Mouse (Mus musculus): ENCODE measurements at regions not wholly inside any gene's neighbourhood (a gene's known extent, or its start where the extent isn't known, plus 50 kb on each side); places are given as distances from the start of the nearest gene placed in this dataset.

GRCm38 (mm10) chr9:30174646-30175045, 211.7 kb upstream of the Ntm start:
- Histone ChIP-seq H3K9me3 (ENCODE audit: low read length) (no peaks in the 10 kb centered on the region), H3K36me3 (ENCODE audit: insufficient read depth) (no peaks in the 10 kb centered on the region), H3K4me1 (ENCODE audit: insufficient read depth) (no peaks in the 10 kb centered on the region), H3K9ac (no peak overlapping the region), H3K4me2 (ENCODE audit: low read depth) (no peak overlapping the region), H3K4me3 (ENCODE audit: low read depth, low read length) (no peak overlapping the region), H3K27ac (ENCODE audit: low read depth, low read length) (no peak overlapping the region), H3K27me3 (ENCODE audit: insufficient read depth, low read length) (no peaks in the 10 kb centered on the region)
- no peak for ATAC-seq
- WGBS: 86% methylated on average over 6 of the region's 6 CpGs
- no peak for TF ChIP-seq CTCF (IDR thresholded peaks at IDR 0.05; ENCODE audit: low read depth)
- no peak for DNase-seq

GRCm38 (mm10) chr9:30175376-30175775, 212.4 kb upstream of the Ntm start:
- H3K4me3 ChIP-seq (ENCODE audit: low read depth, low read length): no peak overlapping the region
- DNase-seq (no peak), ATAC-seq (no peak)
- WGBS: 83% methylated on average over 3 of the region's 3 CpGs
- no peaks in the 10 kb centered on the region for H3K27me3 ChIP-seq (ENCODE audit: insufficient read depth, low read length)
- no peak overlapping the region for H3K9ac ChIP-seq
- no peaks in the 10 kb centered on the region for H3K36me3 ChIP-seq (ENCODE audit: insufficient read depth)
- H3K4me2 ChIP-seq (ENCODE audit: low read depth): no peak overlapping the region
- H3K4me1 ChIP-seq (ENCODE audit: insufficient read depth): no peaks in the 10 kb centered on the region
- H3K9me3 ChIP-seq (ENCODE audit: low read length): no peaks in the 10 kb centered on the region
- no peak overlapping the region for H3K27ac ChIP-seq (ENCODE audit: low read depth, low read length)
- no peak for TF ChIP-seq CTCF (IDR thresholded peaks at IDR 0.05; ENCODE audit: low read depth)

GRCm38 (mm10) chr9:30183409-30183808, 220.5 kb upstream of the Ntm start:
- ATAC-seq: no peak
- 64% methylated on average over 11 of the region's 11 CpGs for WGBS

GRCm38 (mm10) chr9:30184996-30185763, 222.2 kb upstream of the Ntm start:
- H3K4me1 ChIP-seq (ENCODE audit: insufficient read depth): no peaks in the 10 kb centered on the region
- H3K9ac ChIP-seq: no peak overlapping the region
- ATAC-seq: peak; percentile 34; the same call in 1 of the 2 replicates
- H3K36me3 ChIP-seq (ENCODE audit: insufficient read depth): no peaks in the 10 kb centered on the region
- DNase-seq: no peak
- no peaks in the 10 kb centered on the region for H3K9me3 ChIP-seq (ENCODE audit: low read length)
- WGBS: 50% methylated on average over 10 of the region's 10 CpGs
- H3K27ac ChIP-seq (ENCODE audit: low read depth, low read length): no peak overlapping the region
- no peaks in the 10 kb centered on the region for H3K27me3 ChIP-seq (ENCODE audit: insufficient read depth, low read length)
- no peak overlapping the region for H3K4me2 ChIP-seq (ENCODE audit: low read depth)
- no peak overlapping the region for H3K4me3 ChIP-seq (ENCODE audit: low read depth, low read length)
- TF ChIP-seq CTCF (IDR thresholded peaks at IDR 0.05; ENCODE audit: low read depth): no peak

More at GRCm38 (mm10) chr9:30183409-30183808, 220.5 kb upstream of the Ntm start:
- H3K9ac ChIP-seq: no peak overlapping the region
- no peaks in the 10 kb centered on the region for H3K36me3 ChIP-seq (ENCODE audit: insufficient read depth)
- TF ChIP-seq CTCF (IDR thresholded peaks at IDR 0.05; ENCODE audit: low read depth): no peak
- H3K4me3 ChIP-seq (ENCODE audit: low read depth, low read length): no peak overlapping the region
- H3K27ac ChIP-seq (ENCODE audit: low read depth, low read length): no peak overlapping the region
- H3K4me1 ChIP-seq (ENCODE audit: insufficient read depth): no peaks in the 10 kb centered on the region
- no peaks in the 10 kb centered on the region for H3K27me3 ChIP-seq (ENCODE audit: insufficient read depth, low read length)
- DNase-seq: no peak
- no peak overlapping the region for H3K4me2 ChIP-seq (ENCODE audit: low read depth)
- no peaks in the 10 kb centered on the region for H3K9me3 ChIP-seq (ENCODE audit: low read length)

- DNase-seq (no peak), ATAC-seq (no peak)
- TF ChIP-seq CTCF (IDR thresholded peaks at IDR 0.05; ENCODE audit: low read depth): no peak
- Histone ChIP-seq H3K27ac (ENCODE audit: low read depth, low read length) (no peak overlapping the region), H3K4me1 (ENCODE audit: insufficient read depth) (no peaks in the 10 kb centered on the region), H3K27me3 (ENCODE audit: insufficient read depth, low read length) (no peaks in the 10 kb centered on the region), H3K9ac (no peak overlapping the region), H3K4me3 (ENCODE audit: low read depth, low read length) (no peak overlapping the region), H3K4me2 (ENCODE audit: low read depth) (no peak overlapping the region), H3K9me3 (ENCODE audit: low read length) (no peaks in the 10 kb centered on the region), H3K36me3 (ENCODE audit: insufficient read depth) (no peaks in the 10 kb centered on the region)
- WGBS: 87% methylated on average over 2 of the region's 2 CpGs
These were observed 223.3 kb upstream of the Ntm start for GRCm38 (mm10) chr9:30186261-30186660.

- no peak for ATAC-seq
- no peaks in the 10 kb centered on the region for H3K4me1 ChIP-seq (ENCODE audit: insufficient read depth)
- no peak for DNase-seq
- H3K27ac ChIP-seq (ENCODE audit: low read depth, low read length): no peak overlapping the region
- H3K27me3 ChIP-seq (ENCODE audit: insufficient read depth, low read length): no peaks in the 10 kb centered on the region
- TF ChIP-seq CTCF (IDR thresholded peaks at IDR 0.05; ENCODE audit: low read depth): no peak
- WGBS: 69% methylated on average over 5 of the region's 5 CpGs
- no peak overlapping the region for H3K4me2 ChIP-seq (ENCODE audit: low read depth)
- H3K9ac ChIP-seq: no peak overlapping the region
- no peaks in the 10 kb centered on the region for H3K9me3 ChIP-seq (ENCODE audit: low read length)
- H3K36me3 ChIP-seq (ENCODE audit: insufficient read depth): no peaks in the 10 kb centered on the region
- H3K4me3 ChIP-seq (ENCODE audit: low read depth, low read length): no peak overlapping the region
These were observed 227.1 kb upstream of the Ntm start for GRCm38 (mm10) chr9:30190078-30190477.

- TF ChIP-seq CTCF (IDR thresholded peaks at IDR 0.05; ENCODE audit: low read depth): no peak
- Histone ChIP-seq H3K27me3 (ENCODE audit: insufficient read depth, low read length) (no peaks in the 10 kb centered on the region), H3K4me1 (ENCODE audit: insufficient read depth) (no peaks in the 10 kb centered on the region), H3K4me2 (ENCODE audit: low read depth) (no peak overlapping the region), H3K36me3 (ENCODE audit: insufficient read depth) (no peaks in the 10 kb centered on the region), H3K27ac (ENCODE audit: low read depth, low read length) (no peak overlapping the region), H3K4me3 (ENCODE audit: low read depth, low read length) (no peak overlapping the region), H3K9me3 (ENCODE audit: low read length) (no peaks in the 10 kb centered on the region), H3K9ac (no peak overlapping the region)
- ATAC-seq: no peak
- DNase-seq: no peak
These were observed 228.2 kb upstream of the Ntm start for GRCm38 (mm10) chr9:30191119-30191518.

Data from forebrain, postnatal 0 days (tissue).